Mouse (Mus musculus) testis, adult 2 months (tissue): Measurements from ENCODE around the gene Ahdc1. TPM values are rescaled to one million over a fixed set of nuclear protein-coding genes. Genes with fewer than 3 reads are reported as not detected.

Source experiments
- H3K27ac ChIP-seq: fragments of 200-500 bp; 2 replicates; pipeline ENCODE4 v1.5.1; 2012; ENCODE audit warnings: low read depth, low read length; ENCODE audit not compliant: control insufficient read depth, insufficient read depth
- H3K27me3 ChIP-seq: fragments of 200-500 bp; 2 replicates; pipeline ENCODE4 v1.6.1; 2012; ENCODE audit warnings: mild to moderate bottlenecking, low read length, moderate library complexity; ENCODE audit not compliant: control insufficient read depth, insufficient read depth
- H3K36me3 ChIP-seq: fragments of 200-500 bp; 2 replicates; pipeline ENCODE4 v1.6.1; 2012; ENCODE audit warnings: mild to moderate bottlenecking, low read length; ENCODE audit not compliant: control insufficient read depth, insufficient read depth
- H3K4me1 ChIP-seq: fragments of 200-500 bp; 2 replicates; pipeline ENCODE4 v1.6.1; 2012; ENCODE audit warnings: low read length; ENCODE audit not compliant: control insufficient read depth, insufficient read depth
- H3K4me3 ChIP-seq: fragments of 200-500 bp; 2 replicates; pipeline ENCODE4 v1.5.1; 2012; ENCODE audit warnings: low read depth, mild to moderate bottlenecking, low read length, moderate library complexity, mixed read lengths; ENCODE audit not compliant: control insufficient read depth
- CTCF ChIP-seq: fragments of 200-500 bp; IDR thresholded peaks from 2 replicates; pipeline ENCODE4 v1.5.1; 2012; ENCODE audit warnings: low read depth, mild to moderate bottlenecking, inconsistent platforms, low read length, moderate library complexity; ENCODE audit not compliant: control insufficient read depth, insufficient read depth, insufficient replicate concordance
- POLR2A ChIP-seq: fragments of 200-500 bp; IDR thresholded peaks from 2 replicates; pipeline ENCODE4 v1.6.1; 2012; ENCODE audit warnings: low read depth, mild to moderate bottlenecking, inconsistent platforms, low read length, moderate library complexity; ENCODE audit not compliant: control insufficient read depth
- polyA plus RNA-seq: library from polyadenylated mRNA; depleted of rRNA; stranded (reverse); fragments of >200 nt; gene quantifications from 2 replicates; pipeline ENCODE4 v1.2.3, GENCODE M21; 2012

Gene Ahdc1
- polyA plus RNA-seq, 1 experiment: 65.0 TPM

GRCm38 (mm10) chr4:132976729-132977128 is 34.3 kb upstream of the Ahdc1 start:
- no peak overlapping the region for H3K4me3 ChIP-seq
- H3K36me3 ChIP-seq: no peaks in the 10 kb centered on the region
- H3K27me3 ChIP-seq: no peaks in the 10 kb centered on the region
- TF ChIP-seq POLR2A: no peak
- TF ChIP-seq CTCF: no peak
- no peak overlapping the region for H3K27ac ChIP-seq
- peaks cover 6% of the 10 kb centered on the region for H3K4me1 ChIP-seq

GRCm38 (mm10) chr4:132977597-132977996 is 33.5 kb upstream of the Ahdc1 start:
- Histone ChIP-seq H3K36me3 (no peaks in the 10 kb centered on the region), H3K27me3 (no peaks in the 10 kb centered on the region), H3K4me1 (peaks cover 6% of the 10 kb centered on the region), H3K27ac (no peak overlapping the region), H3K4me3 (no peak overlapping the region)
- TF ChIP-seq POLR2A: no peak
- no peak for TF ChIP-seq CTCF

GRCm38 (mm10) chr4:132979186-132979585 is 31.9 kb upstream of the Ahdc1 start:
- H3K36me3 ChIP-seq: no peaks in the 10 kb centered on the region
- H3K4me3 ChIP-seq: no peak overlapping the region
- no peaks in the 10 kb centered on the region for H3K27me3 ChIP-seq
- no peak overlapping the region for H3K27ac ChIP-seq
- no peak for TF ChIP-seq CTCF
- TF ChIP-seq POLR2A: no peak
- peaks cover 6% of the 10 kb centered on the region for H3K4me1 ChIP-seq

- Histone ChIP-seq H3K4me1 (no peaks in the 10 kb centered on the region), H3K27me3 (no peaks in the 10 kb centered on the region), H3K4me3 (no peak overlapping the region), H3K27ac (no peak overlapping the region), H3K36me3 (no peaks in the 10 kb centered on the region)
- TF ChIP-seq POLR2A (no peak), CTCF (no peak)
These were observed 29.4 kb upstream of the Ahdc1 start for GRCm38 (mm10) chr4:132981621-132982020.

- H3K27ac ChIP-seq: no peak overlapping the region
- no peak for TF ChIP-seq POLR2A
- no peak for TF ChIP-seq CTCF
- no peaks in the 10 kb centered on the region for H3K4me1 ChIP-seq
These were observed 28.1 kb upstream of the Ahdc1 start for GRCm38 (mm10) chr4:132982999-132983398.

GRCm38 (mm10) chr4:132983664-132984512 is 27.2 kb upstream of the Ahdc1 start:
- H3K4me1 ChIP-seq: no peaks in the 10 kb centered on the region
- no peaks in the 10 kb centered on the region for H3K27me3 ChIP-seq
- H3K4me3 ChIP-seq: no peak overlapping the region
- no peak overlapping the region for H3K27ac ChIP-seq
- TF ChIP-seq POLR2A (no peak), CTCF (no peak)
- no peaks in the 10 kb centered on the region for H3K36me3 ChIP-seq

More at GRCm38 (mm10) chr4:132982999-132983398, 28.1 kb upstream of the Ahdc1 start:
- Histone ChIP-seq H3K36me3 (no peaks in the 10 kb centered on the region), H3K27me3 (no peaks in the 10 kb centered on the region), H3K4me3 (no peak overlapping the region)

- no peaks in the 10 kb centered on the region for H3K27me3 ChIP-seq
- no peak overlapping the region for H3K4me3 ChIP-seq
- H3K4me1 ChIP-seq: no peaks in the 10 kb centered on the region
- H3K27ac ChIP-seq: peak overlapping the region; percentile 38; the same call in 1 of the 2 replicates
- H3K36me3 ChIP-seq: no peaks in the 10 kb centered on the region
- no peak for TF ChIP-seq POLR2A
- no peak for TF ChIP-seq CTCF
These were observed 22.3 kb upstream of the Ahdc1 start for GRCm38 (mm10) chr4:132988581-132989355.
